Mouse (Mus musculus): ENCODE measurements around the gene Iqcf6. TPM values are rescaled to one million over a fixed set of nuclear protein-coding genes. Genes with fewer than 3 reads are reported as not detected.

The Iqcf6 gene
- total RNA-seq, 2 experiments from 2014 or later: not detected

DNA sequence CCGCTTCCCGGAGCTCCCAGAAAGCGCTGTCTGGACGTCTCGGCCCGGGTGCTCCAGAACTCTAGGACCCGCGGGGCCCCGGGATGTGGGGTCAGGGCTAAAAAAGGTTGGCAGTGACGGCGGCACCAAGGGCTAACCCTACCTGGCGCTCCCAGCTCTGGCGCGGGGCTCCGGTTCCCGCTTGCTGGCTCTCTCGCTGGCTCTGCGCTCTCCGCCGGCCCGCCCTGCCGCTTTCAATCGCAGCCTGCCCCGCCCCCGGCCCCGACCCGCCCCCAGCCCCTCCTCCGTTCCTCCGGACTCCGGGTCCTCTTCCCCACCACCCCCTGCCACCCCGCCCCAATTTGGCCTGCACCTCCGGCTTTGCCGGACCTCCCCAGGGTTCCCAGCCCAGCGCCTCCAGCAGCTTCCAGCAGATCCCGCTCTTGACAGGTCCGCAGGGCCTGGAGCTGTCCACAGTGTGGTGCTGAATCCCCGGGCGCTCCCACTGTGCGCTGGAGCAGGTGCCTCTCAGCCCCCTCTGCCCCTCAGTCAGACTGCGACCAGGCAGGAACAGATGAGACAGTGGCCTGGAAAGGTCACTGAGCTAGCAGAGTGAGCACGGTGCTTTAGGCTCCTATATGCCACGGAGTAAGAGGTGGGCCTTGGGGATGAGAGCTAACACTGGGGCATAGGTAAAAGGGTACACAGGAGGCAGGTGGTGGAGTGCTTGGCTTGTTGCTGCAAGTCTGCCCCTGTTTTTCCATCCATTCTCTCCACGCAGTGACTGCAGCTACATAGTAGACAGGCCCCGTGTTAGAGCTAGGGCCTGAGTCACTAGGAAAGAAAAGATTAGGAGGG is 29.7 kb downstream of the Iqcf6 start, which contains the start of gene Grm2:
Grm2 (minus strand) TSS at position 199 of the 837 bp plus-strand sequence.
- ATAC-seq (replicated peaks; ENCODE audit: low FRiP score, poor library complexity, severe bottlenecking): no peak

DNA sequence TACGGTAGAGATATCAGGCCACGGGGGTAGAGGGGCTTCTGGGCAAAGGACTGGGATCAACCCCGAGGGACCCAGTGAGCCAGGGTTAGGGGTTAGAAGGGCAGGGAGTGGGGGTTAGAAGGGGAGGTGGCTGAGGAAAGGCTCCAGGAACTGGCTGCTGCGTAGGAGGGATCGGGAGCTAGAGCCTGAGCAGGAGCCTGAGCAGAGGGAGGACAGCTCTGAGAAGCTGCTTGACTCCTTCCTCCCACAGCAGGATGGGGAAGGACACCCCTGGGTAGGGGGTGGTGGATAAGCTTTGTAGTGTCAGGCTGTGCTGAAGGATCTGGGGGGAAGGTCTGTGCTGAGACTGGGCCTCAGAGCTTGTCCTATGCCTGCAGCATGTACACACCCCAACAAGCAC is 30.4 kb downstream of the Iqcf6 start:
- no peak for ATAC-seq (replicated peaks; ENCODE audit: low FRiP score, poor library complexity, severe bottlenecking)

GRCm38 (mm10) chr9:106657592-106657991 is 31.2 kb downstream of the Iqcf6 start:
- no peak for ATAC-seq (replicated peaks; ENCODE audit: low FRiP score, poor library complexity, severe bottlenecking)

- ATAC-seq (replicated peaks; ENCODE audit: low FRiP score, poor library complexity, severe bottlenecking): no peak
These were observed 33.1 kb downstream of the Iqcf6 start for GRCm38 (mm10) chr9:106659441-106659840.

- ATAC-seq (replicated peaks; ENCODE audit: low FRiP score, poor library complexity, severe bottlenecking): no peak
These were observed 33.6 kb downstream of the Iqcf6 start for GRCm38 (mm10) chr9:106659935-106660334.

DNA sequence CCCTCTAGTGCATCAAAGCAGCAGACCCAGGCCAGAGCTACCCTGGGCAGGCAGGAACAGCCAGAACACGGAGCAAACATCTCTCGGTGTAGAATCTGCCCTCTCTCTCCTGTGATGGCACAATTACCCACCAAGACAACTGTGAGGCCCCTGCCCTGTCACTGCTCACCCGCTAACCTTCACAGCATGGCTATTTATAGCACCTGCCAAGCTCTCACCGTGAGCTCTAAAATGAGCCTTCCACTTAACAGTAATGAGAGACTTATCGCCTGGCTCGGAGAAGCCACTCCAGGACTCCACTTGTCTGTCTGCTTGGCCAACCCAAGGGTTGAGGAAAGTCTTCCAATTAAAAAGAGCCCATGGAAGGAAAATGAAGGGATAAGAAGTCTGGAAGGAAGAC is 36.8 kb downstream of the Iqcf6 start:
- no peak for ATAC-seq (replicated peaks; ENCODE audit: low FRiP score, poor library complexity, severe bottlenecking)

GRCm38 (mm10) chr9:106664433-106664832 is 38.1 kb downstream of the Iqcf6 start:
- ATAC-seq (replicated peaks; ENCODE audit: low FRiP score, poor library complexity, severe bottlenecking): no peak

DNA sequence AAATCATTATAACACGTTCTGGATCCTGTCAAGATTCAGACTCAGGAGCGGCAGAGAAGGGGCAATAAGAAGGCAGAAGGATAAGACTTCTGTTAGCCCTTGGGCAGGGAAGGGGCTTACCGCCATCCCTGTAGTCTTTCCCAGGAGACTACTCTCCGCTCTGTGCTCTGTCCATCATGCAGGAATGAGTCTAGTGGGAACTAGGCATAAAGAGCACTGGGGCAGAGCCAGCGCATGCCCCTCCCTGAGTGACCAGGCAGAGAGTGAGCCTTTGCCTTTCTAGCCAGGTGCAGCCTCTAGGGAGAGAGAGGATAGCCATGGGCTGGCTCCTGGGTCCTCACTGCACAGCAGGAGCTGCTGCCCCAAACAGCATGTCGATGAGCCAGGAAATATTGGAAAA is 38.5 kb downstream of the Iqcf6 start:
- ATAC-seq (replicated peaks; ENCODE audit: low FRiP score, poor library complexity, severe bottlenecking): no peak

DNA sequence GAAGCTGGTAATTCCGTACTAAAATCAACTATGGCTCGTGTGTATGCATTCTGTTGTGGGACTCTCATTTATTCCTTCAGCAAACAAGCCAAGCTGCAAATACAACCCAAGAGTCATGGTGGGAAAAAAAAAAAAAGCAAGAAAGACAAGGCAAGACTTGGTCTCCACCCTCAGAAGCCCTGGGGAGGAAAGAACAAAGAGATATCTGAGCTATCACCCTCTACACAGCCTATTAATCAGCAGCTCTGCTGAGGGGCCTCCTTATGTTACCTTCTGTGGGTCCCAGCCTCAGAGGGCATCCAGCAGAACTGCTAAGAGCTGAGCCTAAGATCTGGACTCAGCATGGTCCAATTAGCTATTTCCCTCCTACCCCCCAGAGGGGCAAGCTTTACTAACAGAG is 47.5 kb downstream of the Iqcf6 start:
- ATAC-seq (replicated peaks; ENCODE audit: low FRiP score, poor library complexity, severe bottlenecking): no peak

DNA sequence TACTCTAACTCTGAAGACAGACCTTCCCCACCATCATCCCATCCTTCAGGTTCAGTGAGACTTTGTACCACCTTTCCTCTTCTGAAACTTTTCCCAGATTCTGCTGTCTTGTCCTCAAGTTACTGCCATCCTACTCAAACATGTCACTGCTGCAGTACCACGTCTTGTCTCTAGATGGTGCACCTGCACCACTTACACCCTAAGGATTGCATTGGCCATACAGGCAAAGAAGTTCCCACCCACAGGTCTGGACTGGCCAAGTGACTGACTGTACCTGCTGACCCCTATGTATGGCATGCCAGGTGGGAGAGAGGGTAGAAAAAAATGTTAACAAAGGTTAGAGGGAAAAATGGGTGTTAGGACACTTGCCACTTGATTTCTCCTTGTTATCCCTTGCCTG is 49.1 kb downstream of the Iqcf6 start:
- peak; percentile 69 for ATAC-seq (replicated peaks; ENCODE audit: low FRiP score, poor library complexity, severe bottlenecking)

DNA sequence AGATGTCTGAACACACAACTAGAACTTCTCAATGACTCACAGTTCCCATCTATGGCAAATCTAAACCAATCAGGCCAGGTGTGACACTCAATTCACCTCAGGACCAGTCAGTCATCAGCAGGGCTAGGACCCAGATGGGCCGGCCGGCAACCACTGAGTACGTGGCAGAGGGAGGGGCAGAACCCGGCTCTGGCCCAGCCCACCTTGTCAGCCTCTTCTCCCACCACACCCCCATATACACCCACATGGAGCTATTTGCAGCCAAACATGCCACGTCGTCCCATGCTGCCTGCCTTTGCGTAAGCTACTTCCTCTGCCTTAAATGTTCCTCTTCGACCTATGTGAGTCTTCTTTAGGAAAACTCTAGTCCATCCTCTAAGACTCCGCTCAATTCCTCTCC is 49.6 kb downstream of the Iqcf6 start:
- ATAC-seq (replicated peaks; ENCODE audit: low FRiP score, poor library complexity, severe bottlenecking): no peak

GRCm38 (mm10) chr9:106676571-106676970 is 50.2 kb downstream of the Iqcf6 start:
- no peak for ATAC-seq (replicated peaks; ENCODE audit: low FRiP score, poor library complexity, severe bottlenecking)

Other genes with a start within 250 kb of the Iqcf6 start
- gene Rpl29, start 197.1 kb upstream of the Iqcf6 start, total RNA-seq (2015; ENCODE audit: low replicate concordance): 553 and 845 TPM in 2 replicates
- 192 and 282 TPM in 2 replicates for gene Rpl29, start 197.1 kb upstream of the Iqcf6 start, total RNA-seq (2017; ENCODE audit: low replicate concordance)
- 0.77 and 4.2 TPM in 2 replicates for gene Acy1, start 188.3 kb upstream of the Iqcf6 start, total RNA-seq (2015; ENCODE audit: low replicate concordance)
- gene Acy1, start 188.3 kb upstream of the Iqcf6 start, total RNA-seq (2017; ENCODE audit: low replicate concordance): 4.5 and 7.4 TPM in 2 replicates
- 2.5 TPM in 1 of 2 replicates, not detected in the other for gene Abhd14b, start 179.1 kb upstream of the Iqcf6 start, total RNA-seq (2015; ENCODE audit: low replicate concordance)
- gene Abhd14b, start 179.1 kb upstream of the Iqcf6 start, total RNA-seq (2017; ENCODE audit: low replicate concordance): 0.26 TPM in 1 of 2 replicates, not detected in the other
- 0.77 and 7.3 TPM in 2 replicates for gene Abhd14a, start 178.9 kb upstream of the Iqcf6 start, total RNA-seq (2015; ENCODE audit: low replicate concordance)
- 0.84 and 3.2 TPM in 2 replicates for gene Abhd14a, start 178.9 kb upstream of the Iqcf6 start, total RNA-seq (2017; ENCODE audit: low replicate concordance)
- not detected in 2 replicates for gene Pcbp4, start 173.3 kb upstream of the Iqcf6 start, total RNA-seq (2015; ENCODE audit: low replicate concordance)
- gene Pcbp4, start 173.3 kb upstream of the Iqcf6 start, total RNA-seq (2017; ENCODE audit: low replicate concordance): not detected in 2 replicates
- not detected in 2 replicates for gene Gpr62, start 160.6 kb upstream of the Iqcf6 start, total RNA-seq (2015; ENCODE audit: low replicate concordance)
- not detected in 2 replicates for gene Gpr62, start 160.6 kb upstream of the Iqcf6 start, total RNA-seq (2017; ENCODE audit: low replicate concordance)
- gene Rrp9, start 150.6 kb upstream of the Iqcf6 start, total RNA-seq (2015; ENCODE audit: low replicate concordance): 3.5 and 4.6 TPM in 2 replicates
- gene Rrp9, start 150.6 kb upstream of the Iqcf6 start, total RNA-seq (2017; ENCODE audit: low replicate concordance): 5.7 and 6.4 TPM in 2 replicates
- 1.7 and 7.3 TPM in 2 replicates for gene Parp3, start 149.6 kb upstream of the Iqcf6 start, total RNA-seq (2015; ENCODE audit: low replicate concordance)
- 1.4 and 7.4 TPM in 2 replicates for gene Parp3, start 149.6 kb upstream of the Iqcf6 start, total RNA-seq (2017; ENCODE audit: low replicate concordance)
- not detected in 2 replicates for gene Iqcf1, start 126.6 kb upstream of the Iqcf6 start, total RNA-seq (2015; ENCODE audit: low replicate concordance)
- not detected in 2 replicates for gene Iqcf1, start 126.6 kb upstream of the Iqcf6 start, total RNA-seq (2017; ENCODE audit: low replicate concordance)
- not detected in 2 replicates for gene Iqcf5, start 112.0 kb upstream of the Iqcf6 start, total RNA-seq (2015; ENCODE audit: low replicate concordance)
- gene Iqcf5, start 112.0 kb upstream of the Iqcf6 start, total RNA-seq (2017; ENCODE audit: low replicate concordance): not detected in 2 replicates
- not detected in 2 replicates for gene Iqcf3, start 65.0 kb upstream of the Iqcf6 start, total RNA-seq (2015; ENCODE audit: low replicate concordance)
- gene Iqcf3, start 65.0 kb upstream of the Iqcf6 start, total RNA-seq (2017; ENCODE audit: low replicate concordance): not detected in 2 replicates
- not detected in 2 replicates for gene Iqcf4, start 55.6 kb upstream of the Iqcf6 start, total RNA-seq (2015; ENCODE audit: low replicate concordance)
- not detected in 2 replicates for gene Iqcf4, start 55.6 kb upstream of the Iqcf6 start, total RNA-seq (2017; ENCODE audit: low replicate concordance)
- not detected in 2 replicates for gene Grm2, start 29.5 kb downstream of the Iqcf6 start, total RNA-seq (2015; ENCODE audit: low replicate concordance)
- not detected in 2 replicates for gene Grm2, start 29.5 kb downstream of the Iqcf6 start, total RNA-seq (2017; ENCODE audit: low replicate concordance)
- gene Tex264, start 59.3 kb downstream of the Iqcf6 start, total RNA-seq (2015; ENCODE audit: low replicate concordance): 1.9 and 9.0 TPM in 2 replicates
- gene Tex264, start 59.3 kb downstream of the Iqcf6 start, total RNA-seq (2017; ENCODE audit: low replicate concordance): 8.8 and 10.9 TPM in 2 replicates
- 2.1 and 4.4 TPM in 2 replicates for gene Rad54l2, start 162.6 kb downstream of the Iqcf6 start, total RNA-seq (2015; ENCODE audit: low replicate concordance)
- 2.9 and 3.2 TPM in 2 replicates for gene Rad54l2, start 162.6 kb downstream of the Iqcf6 start, total RNA-seq (2017; ENCODE audit: low replicate concordance)
- 4.8 and 27.9 TPM in 2 replicates for gene Dcaf1, start 195.3 kb downstream of the Iqcf6 start, total RNA-seq (2015; ENCODE audit: low replicate concordance)
- gene Dcaf1, start 195.3 kb downstream of the Iqcf6 start, total RNA-seq (2017; ENCODE audit: low replicate concordance): 16.5 and 19.1 TPM in 2 replicates